Mouse (Mus musculus) liver, embryonic 15.5 days (tissue): ENCODE measurements at regions not wholly inside any gene's neighbourhood (a gene's known extent, or its start where the extent isn't known, plus 50 kb on each side); places are given as distances from the start of the nearest gene placed in this dataset.

Experiments used
- ATAC-seq: fragments of 200-750 bp; cut with Nextera tagmentation; 2 replicates; pipeline ENCODE4 v1.8.0; 2017; ENCODE audit warnings: moderate number of reproducible peaks, mild to moderate bottlenecking, moderate library complexity; ENCODE audit not compliant: insufficient read depth
- H3K27ac ChIP-seq: fragments of 300-500 bp; sonication (generic); replicated peaks from 2 replicates; pipeline ENCODE4 v1.5.1; 2015; ENCODE audit warnings: mild to moderate bottlenecking, inconsistent platforms
- H3K27me3 ChIP-seq: fragments of 300-500 bp; sonication (generic); 2 replicates; pipeline ENCODE4 v1.6.1; 2015; ENCODE audit warnings: mild to moderate bottlenecking, inconsistent platforms
- H3K36me3 ChIP-seq: fragments of 300-500 bp; sonication (generic); replicated peaks from 2 replicates; pipeline ENCODE4 v1.6.1; 2015; ENCODE audit warnings: moderate library complexity, mild to moderate bottlenecking, inconsistent platforms
- H3K4me1 ChIP-seq: fragments of 300-500 bp; sonication (generic); replicated peaks from 2 replicates; pipeline ENCODE4 v1.6.1; 2015; ENCODE audit warnings: inconsistent platforms
- H3K4me2 ChIP-seq: fragments of 300-500 bp; sonication (generic); 2 replicates; pipeline ENCODE4 v1.6.1; 2015; ENCODE audit warnings: moderate library complexity, mild to moderate bottlenecking, inconsistent platforms
- H3K4me3 ChIP-seq: fragments of 300-500 bp; sonication (generic); replicated peaks from 2 replicates; pipeline ENCODE4 v1.5.1; 2015; ENCODE audit warnings: mild to moderate bottlenecking, inconsistent platforms
- H3K9ac ChIP-seq: fragments of 300-500 bp; sonication (generic); 2 replicates; pipeline ENCODE4 v1.6.1; 2015; ENCODE audit warnings: moderate library complexity, mild to moderate bottlenecking, inconsistent platforms
- H3K9me3 ChIP-seq: fragments of 300-500 bp; sonication (generic); replicated peaks from 2 replicates; pipeline ENCODE4 v1.6.1; 2016; ENCODE audit warnings: inconsistent platforms
- WGBS: fragments of 180-500 bp; shearing (Covaris S2); methylation state at CpG from one replicate; pipeline ENCODE4 v1.1.7; 2015; ENCODE audit warnings: mixed read lengths; ENCODE audit not compliant: insufficient replicate concordance; 5-methylcytosine and 5-hydroxymethylcytosine counted together

GRCm38 (mm10) chr5:97222489-97223237 is 111.3 kb upstream of the Paqr3 start:
- Histone ChIP-seq H3K9ac (no peak overlapping the region), H3K27me3 (no peaks in the 10 kb centered on the region), H3K4me2 (no peak overlapping the region), H3K36me3 (no peaks in the 10 kb centered on the region), H3K4me3 (no peak overlapping the region), H3K27ac (no peak overlapping the region), H3K9me3 (no peaks in the 10 kb centered on the region), H3K4me1 (no peaks in the 10 kb centered on the region)
- no peak for ATAC-seq
- 67% methylated on average over 12 of the region's 12 CpGs for WGBS

- no peaks in the 10 kb centered on the region for H3K27me3 ChIP-seq
- H3K9me3 ChIP-seq: no peaks in the 10 kb centered on the region
- no peaks in the 10 kb centered on the region for H3K36me3 ChIP-seq
- 45% methylated on average over 1 of the region's 1 CpGs for WGBS
- no peak overlapping the region for H3K4me2 ChIP-seq
- H3K4me1 ChIP-seq: no peaks in the 10 kb centered on the region
- no peak overlapping the region for H3K27ac ChIP-seq
- H3K4me3 ChIP-seq: no peak overlapping the region
- no peak for ATAC-seq
- no peak overlapping the region for H3K9ac ChIP-seq
These were observed 107.3 kb upstream of the Paqr3 start for GRCm38 (mm10) chr5:97218712-97219111.

- Histone ChIP-seq H3K36me3 (no peaks in the 10 kb centered on the region), H3K4me2 (no peak overlapping the region), H3K4me1 (no peaks in the 10 kb centered on the region), H3K9ac (no peak overlapping the region), H3K4me3 (no peak overlapping the region), H3K27me3 (no peaks in the 10 kb centered on the region), H3K27ac (no peak overlapping the region), H3K9me3 (no peaks in the 10 kb centered on the region)
- no peak for ATAC-seq
- WGBS: 46% methylated on average over 4 of the region's 4 CpGs
These were observed 94.2 kb upstream of the Paqr3 start for GRCm38 (mm10) chr5:97205606-97206005.

GRCm38 (mm10) chr5:97204337-97204736 is 92.9 kb upstream of the Paqr3 start:
- Histone ChIP-seq H3K9ac (no peak overlapping the region), H3K4me2 (no peak overlapping the region), H3K9me3 (no peaks in the 10 kb centered on the region), H3K36me3 (no peaks in the 10 kb centered on the region), H3K27me3 (no peaks in the 10 kb centered on the region), H3K4me1 (no peaks in the 10 kb centered on the region), H3K4me3 (no peak overlapping the region), H3K27ac (no peak overlapping the region)
- no peak for ATAC-seq
- 53% methylated on average over 2 of the region's 2 CpGs for WGBS

GRCm38 (mm10) chr5:97203646-97204045 is 92.2 kb upstream of the Paqr3 start:
- Histone ChIP-seq H3K36me3 (no peaks in the 10 kb centered on the region), H3K4me1 (no peaks in the 10 kb centered on the region), H3K9ac (no peak overlapping the region), H3K4me3 (no peak overlapping the region), H3K9me3 (no peaks in the 10 kb centered on the region), H3K27ac (no peak overlapping the region), H3K4me2 (no peak overlapping the region), H3K27me3 (no peaks in the 10 kb centered on the region)
- ATAC-seq: no peak
- 81% methylated on average over 1 of the region's 1 CpGs for WGBS

- 37% methylated on average over 3 of the region's 3 CpGs for WGBS
- H3K4me3 ChIP-seq: no peak overlapping the region
- no peak overlapping the region for H3K4me2 ChIP-seq
- no peak overlapping the region for H3K9ac ChIP-seq
- no peak for ATAC-seq
- H3K4me1 ChIP-seq: no peaks in the 10 kb centered on the region
- H3K36me3 ChIP-seq: no peaks in the 10 kb centered on the region
- no peaks in the 10 kb centered on the region for H3K27me3 ChIP-seq
- H3K9me3 ChIP-seq: no peaks in the 10 kb centered on the region
- no peak overlapping the region for H3K27ac ChIP-seq
These were observed 91.2 kb upstream of the Paqr3 start for GRCm38 (mm10) chr5:97202557-97202956.

GRCm38 (mm10) chr5:97200655-97201054 is 89.3 kb upstream of the Paqr3 start:
- no peak overlapping the region for H3K9ac ChIP-seq

GRCm38 (mm10) chr5:97195281-97195660 is 83.9 kb upstream of the Paqr3 start:
- Histone ChIP-seq H3K4me2 (no peak overlapping the region), H3K9me3 (no peaks in the 10 kb centered on the region), H3K27ac (no peak overlapping the region), H3K36me3 (no peaks in the 10 kb centered on the region), H3K4me3 (no peak overlapping the region), H3K4me1 (no peaks in the 10 kb centered on the region), H3K27me3 (no peaks in the 10 kb centered on the region), H3K9ac (no peak overlapping the region)
- 71% methylated on average over 10 of the region's 10 CpGs for WGBS
- no peak for ATAC-seq

More at GRCm38 (mm10) chr5:97200655-97201054, 89.3 kb upstream of the Paqr3 start:
- Histone ChIP-seq H3K4me1 (no peaks in the 10 kb centered on the region), H3K9me3 (no peaks in the 10 kb centered on the region), H3K27ac (no peak overlapping the region), H3K4me2 (no peak overlapping the region), H3K27me3 (no peaks in the 10 kb centered on the region), H3K36me3 (no peaks in the 10 kb centered on the region), H3K4me3 (no peak overlapping the region)
- ATAC-seq: no peak
- WGBS: 46% methylated on average over 4 of the region's 4 CpGs

- no peaks in the 10 kb centered on the region for H3K27me3 ChIP-seq
- no peak overlapping the region for H3K9ac ChIP-seq
- no peaks in the 10 kb centered on the region for H3K9me3 ChIP-seq
- no peak overlapping the region for H3K4me2 ChIP-seq
- no peak for ATAC-seq
- no peaks in the 10 kb centered on the region for H3K4me1 ChIP-seq
- no peak overlapping the region for H3K27ac ChIP-seq
- 69% methylated on average over 11 of the region's 11 CpGs for WGBS
- no peak overlapping the region for H3K4me3 ChIP-seq
- H3K36me3 ChIP-seq: no peaks in the 10 kb centered on the region
These were observed 83.4 kb upstream of the Paqr3 start for GRCm38 (mm10) chr5:97194656-97195280.

- WGBS: 71% methylated on average over 13 of the region's 13 CpGs
These were observed 81.3 kb upstream of the Paqr3 start for GRCm38 (mm10) chr5:97192656-97193055.

GRCm38 (mm10) chr5:97190695-97191094 is 79.3 kb upstream of the Paqr3 start:
- Histone ChIP-seq H3K36me3 (no peaks in the 10 kb centered on the region), H3K9ac (no peak overlapping the region), H3K4me3 (no peak overlapping the region), H3K9me3 (no peaks in the 10 kb centered on the region), H3K4me1 (no peaks in the 10 kb centered on the region), H3K27ac (no peak overlapping the region), H3K4me2 (no peak overlapping the region), H3K27me3 (no peaks in the 10 kb centered on the region)
- WGBS: 65% methylated on average over 3 of the region's 3 CpGs
- ATAC-seq: no peak

More at GRCm38 (mm10) chr5:97192656-97193055, 81.3 kb upstream of the Paqr3 start:
- no peaks in the 10 kb centered on the region for H3K36me3 ChIP-seq
- no peaks in the 10 kb centered on the region for H3K4me1 ChIP-seq
- no peak overlapping the region for H3K9ac ChIP-seq
- no peak overlapping the region for H3K4me3 ChIP-seq
- no peak overlapping the region for H3K27ac ChIP-seq
- H3K4me2 ChIP-seq: no peak overlapping the region
- no peak for ATAC-seq
- no peaks in the 10 kb centered on the region for H3K9me3 ChIP-seq
- no peaks in the 10 kb centered on the region for H3K27me3 ChIP-seq
